Mouse (Mus musculus): ENCODE measurements around the gene Csf3. TPM values are rescaled to one million over a fixed set of nuclear protein-coding genes. Genes with fewer than 3 reads are reported as not detected.
A peak's percentile ranks its signal among the peaks of the same experiment; 100 is the strongest.

Csf3 gene
- polyA plus RNA-seq, 1 experiment = not detected

DNA sequence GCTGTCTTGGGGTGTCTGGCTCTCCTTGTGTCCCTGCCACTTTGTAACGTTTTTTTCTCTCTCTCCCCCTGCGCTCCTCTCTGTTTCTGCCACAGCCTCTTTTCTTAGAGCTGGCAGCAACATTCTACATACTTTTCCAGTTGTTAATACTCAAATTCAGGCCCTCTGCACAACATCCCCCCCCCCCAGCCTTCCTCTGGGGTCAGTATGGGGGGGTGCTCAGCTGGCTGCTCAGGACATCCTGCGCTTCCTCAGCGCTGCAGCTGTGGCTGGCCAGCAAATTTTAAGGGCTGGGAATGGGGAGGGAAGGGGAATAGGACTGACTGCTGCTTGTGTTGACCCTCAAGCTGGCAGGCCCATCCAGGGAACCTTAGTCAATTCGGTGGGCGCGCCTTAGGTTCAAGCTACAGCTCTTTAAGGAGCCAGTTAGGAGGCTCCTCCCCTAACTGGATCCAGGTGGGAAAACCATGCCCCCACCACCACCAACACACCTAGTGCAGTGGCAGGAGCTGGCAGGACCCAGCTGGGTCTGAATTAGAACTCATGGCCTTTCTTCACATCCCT is 43.5 kb downstream of the Csf3 start:
- TF ChIP-seq POLR2A (IDR thresholded peaks at IDR 0.05; ENCODE audit: borderline replicate concordance, low read depth, low read length) = no peak
- no peak for TF ChIP-seq CTCF (IDR thresholded peaks at IDR 0.05; ENCODE audit: low read depth, low read length)
- Histone ChIP-seq H3K4me3 (ENCODE audit: insufficient read depth, low read length) (no peak overlapping the region), H3K4me1 (ENCODE audit: control insufficient read depth, insufficient read depth, low read length) (peaks cover 42% of the 10 kb centered on the region), H3K27ac (ENCODE audit: insufficient read depth, low read depth, low read length) (no peak overlapping the region)

DNA sequence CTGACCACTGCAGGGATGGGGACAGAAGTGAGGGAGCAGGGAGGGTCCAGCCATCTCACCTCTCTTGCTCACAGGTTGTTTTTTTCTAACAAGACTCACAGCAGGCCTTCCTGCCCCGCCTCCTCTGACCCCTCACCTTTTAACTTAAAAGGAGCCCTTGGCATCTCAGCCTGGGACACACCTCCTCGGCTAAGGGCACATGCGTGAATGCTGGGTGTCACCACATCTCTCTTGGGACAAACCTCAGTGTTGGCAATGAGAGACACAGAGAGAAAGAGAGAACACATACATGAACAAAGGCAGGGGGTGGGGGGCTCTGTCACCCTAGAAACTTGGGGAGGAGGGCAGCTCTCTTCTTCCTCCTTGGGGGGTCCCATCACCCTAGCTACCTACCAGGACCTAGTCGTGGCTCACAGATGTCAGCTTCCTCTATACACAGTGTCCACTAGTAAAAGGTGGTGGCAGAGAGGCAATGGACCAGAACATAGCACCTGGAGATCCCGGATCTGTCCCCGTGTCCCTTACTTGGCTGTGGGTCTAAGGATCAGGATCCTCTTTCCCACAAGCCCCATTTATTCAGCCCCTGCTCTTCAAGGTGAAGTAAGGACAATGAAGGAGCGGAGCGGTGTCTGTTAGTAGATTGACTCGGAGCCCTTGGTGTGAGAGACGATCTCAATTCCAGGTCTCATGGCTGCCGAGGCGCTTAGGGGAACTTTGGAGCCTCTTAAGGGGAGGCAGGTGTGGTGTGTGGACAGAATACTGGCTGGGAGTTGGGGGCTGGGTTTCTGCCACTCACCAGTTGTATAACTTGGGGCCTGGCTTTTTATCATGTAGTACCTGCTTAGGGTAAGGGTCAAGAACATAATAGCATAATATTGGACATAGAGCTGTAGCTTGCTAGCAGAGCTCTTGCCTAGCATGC is 45.1 kb downstream of the Csf3 start:
- no peak overlapping the region for H3K27ac ChIP-seq (ENCODE audit: insufficient read depth, low read depth, low read length)
- no peak for TF ChIP-seq POLR2A (IDR thresholded peaks at IDR 0.05; ENCODE audit: borderline replicate concordance, low read depth, low read length)
- no peak for TF ChIP-seq CTCF (IDR thresholded peaks at IDR 0.05; ENCODE audit: low read depth, low read length)
- peak overlapping the region; percentile 48 for H3K4me3 ChIP-seq (ENCODE audit: insufficient read depth, low read length)
- peaks cover 43% of the 10 kb centered on the region for H3K4me1 ChIP-seq (ENCODE audit: control insufficient read depth, insufficient read depth, low read length)

DNA sequence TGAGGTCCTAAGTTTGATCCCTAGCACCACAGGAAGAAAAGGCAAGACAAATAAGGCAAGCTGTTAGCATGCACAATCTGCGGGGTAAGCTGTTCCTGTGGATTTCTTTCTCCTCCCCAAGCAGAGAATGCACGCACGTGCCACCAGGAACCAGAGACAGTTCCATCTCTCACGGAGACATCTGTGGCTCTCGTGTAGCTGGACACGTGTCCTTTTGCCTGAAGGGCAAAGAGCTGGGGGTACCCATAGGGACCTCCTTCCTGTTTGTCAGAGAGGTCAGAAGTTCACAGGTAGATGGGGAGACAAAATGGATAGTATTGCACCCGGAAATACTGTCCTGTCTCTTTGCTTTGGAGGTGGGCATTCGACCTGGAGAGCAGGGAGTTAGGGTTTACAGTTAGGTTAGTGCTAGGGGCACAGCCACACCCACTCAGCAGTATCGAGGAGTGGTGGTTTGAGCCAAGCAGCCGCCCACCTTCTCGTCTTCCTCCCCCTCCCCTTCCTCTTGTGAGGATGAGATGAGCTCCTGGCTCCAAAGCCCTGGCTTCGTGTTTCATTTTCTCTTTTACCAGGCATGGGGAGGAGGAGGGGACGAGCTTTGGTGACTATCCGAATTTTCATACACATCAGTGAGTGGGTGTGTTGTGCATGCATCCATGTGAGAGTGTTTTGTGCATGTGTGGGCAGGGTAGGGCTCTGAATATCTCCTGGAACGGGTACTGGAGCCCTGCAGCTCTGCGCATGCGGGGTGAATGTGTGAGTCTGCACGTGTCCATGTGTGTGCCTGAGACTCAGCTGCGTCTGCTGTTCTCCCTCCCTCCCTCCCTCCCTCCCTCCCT is 46.0 kb downstream of the Csf3 start:
- TF ChIP-seq CTCF (IDR thresholded peaks at IDR 0.05; ENCODE audit: low read depth, low read length) (no peak), POLR2A (IDR thresholded peaks at IDR 0.05; ENCODE audit: borderline replicate concordance, low read depth, low read length) (no peak)
- Histone ChIP-seq H3K27ac (ENCODE audit: insufficient read depth, low read depth, low read length) (peak overlapping the region; percentile 12; the same call in 1 of the 2 replicates), H3K4me3 (ENCODE audit: insufficient read depth, low read length) (peak overlapping the region; percentile 48), H3K4me1 (ENCODE audit: control insufficient read depth, insufficient read depth, low read length) (peaks cover 52% of the 10 kb centered on the region)

DNA sequence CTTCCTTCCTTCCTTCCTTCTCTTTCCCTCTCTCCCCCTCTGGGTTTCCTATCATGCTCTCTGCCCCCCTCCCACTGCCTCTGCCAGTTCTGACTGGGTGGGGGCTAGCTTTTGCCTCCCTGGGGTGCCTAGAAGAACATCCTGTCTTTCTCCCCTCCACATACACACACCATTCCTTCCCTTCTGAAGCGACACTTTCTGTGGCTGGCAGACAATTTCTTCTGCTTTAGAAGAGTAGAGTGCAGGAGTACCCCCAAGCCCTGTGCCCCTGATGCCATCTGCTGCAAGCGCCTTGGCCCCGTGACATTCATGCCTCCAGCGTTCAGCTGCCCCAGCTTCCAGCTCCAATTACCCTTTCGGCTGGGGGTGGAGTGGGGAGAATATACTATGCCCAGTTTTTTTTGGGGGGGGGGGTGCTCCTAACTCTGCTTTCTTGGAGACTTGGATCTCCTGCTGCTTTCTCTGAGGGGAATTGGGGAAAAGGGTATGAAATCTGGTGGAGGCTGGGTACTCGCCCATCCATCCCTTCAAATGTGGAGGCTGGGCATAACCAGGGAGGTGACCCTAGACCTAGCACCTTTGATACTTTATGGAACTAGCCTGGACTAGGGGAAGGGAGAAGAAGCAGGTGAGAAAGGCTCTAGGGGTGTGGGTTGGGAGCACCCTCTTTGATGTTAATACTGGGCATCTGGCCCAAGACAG is 46.9 kb downstream of the Csf3 start:
- Histone ChIP-seq H3K4me1 (ENCODE audit: control insufficient read depth, insufficient read depth, low read length) (peaks cover 58% of the 10 kb centered on the region), H3K27ac (ENCODE audit: insufficient read depth, low read depth, low read length) (0 out of 2 replicates have a peak overlapping the region, but pooled peaks have one; percentile 13), H3K4me3 (ENCODE audit: insufficient read depth, low read length) (no peak overlapping the region)
- no peak for TF ChIP-seq POLR2A (IDR thresholded peaks at IDR 0.05; ENCODE audit: borderline replicate concordance, low read depth, low read length)
- no peak for TF ChIP-seq CTCF (IDR thresholded peaks at IDR 0.05; ENCODE audit: low read depth, low read length)

DNA sequence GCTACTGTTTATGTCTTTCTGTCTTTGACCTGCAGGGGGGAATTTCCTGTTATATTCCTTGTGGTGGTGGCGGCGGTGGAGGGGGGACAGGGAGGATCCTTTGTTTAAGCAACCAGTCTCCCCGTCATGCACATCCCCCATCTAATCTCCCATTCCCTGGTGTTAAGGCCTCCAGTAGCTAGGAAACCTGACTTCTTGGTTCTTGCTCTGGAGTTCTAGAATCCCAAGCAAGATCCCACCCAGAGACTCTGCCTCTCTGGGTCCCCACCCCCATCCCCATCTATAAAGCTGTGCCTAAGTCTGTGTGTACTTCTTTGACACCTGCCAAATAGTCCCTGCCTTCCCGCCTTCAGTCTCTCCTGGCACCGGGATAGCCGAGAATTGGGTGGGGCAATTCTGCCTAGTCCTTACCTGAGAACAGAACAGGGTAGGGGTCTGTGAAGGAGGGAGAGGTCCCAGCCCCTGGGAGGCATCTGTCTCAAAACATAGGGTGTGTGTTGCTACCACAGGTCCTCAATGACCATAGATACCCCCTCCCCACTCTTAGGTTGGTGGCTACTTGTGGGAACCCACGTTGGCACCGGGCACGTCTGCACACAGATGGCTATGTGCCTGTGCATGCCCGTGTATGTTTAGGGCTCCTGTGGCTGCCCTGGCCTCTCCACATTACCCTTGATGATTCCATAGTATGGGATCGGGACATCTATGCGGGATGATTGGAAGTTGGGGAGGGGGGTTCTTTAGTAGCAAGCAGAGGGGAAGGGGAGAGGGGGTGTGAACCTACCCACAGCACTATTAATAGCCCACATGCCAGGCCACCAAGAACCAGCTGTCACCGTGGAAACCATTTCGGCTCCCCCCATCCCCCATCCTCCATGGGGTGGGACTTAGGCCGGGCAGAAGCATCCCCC is 47.7 kb downstream of the Csf3 start:
- no peak overlapping the region for H3K27ac ChIP-seq (ENCODE audit: insufficient read depth, low read depth, low read length)
- H3K4me3 ChIP-seq (ENCODE audit: insufficient read depth, low read length) = no peak overlapping the region
- peaks cover 60% of the 10 kb centered on the region for H3K4me1 ChIP-seq (ENCODE audit: control insufficient read depth, insufficient read depth, low read length)
- TF ChIP-seq CTCF (IDR thresholded peaks at IDR 0.05; ENCODE audit: low read depth, low read length) (no peak), POLR2A (IDR thresholded peaks at IDR 0.05; ENCODE audit: borderline replicate concordance, low read depth, low read length) (no peak)

DNA sequence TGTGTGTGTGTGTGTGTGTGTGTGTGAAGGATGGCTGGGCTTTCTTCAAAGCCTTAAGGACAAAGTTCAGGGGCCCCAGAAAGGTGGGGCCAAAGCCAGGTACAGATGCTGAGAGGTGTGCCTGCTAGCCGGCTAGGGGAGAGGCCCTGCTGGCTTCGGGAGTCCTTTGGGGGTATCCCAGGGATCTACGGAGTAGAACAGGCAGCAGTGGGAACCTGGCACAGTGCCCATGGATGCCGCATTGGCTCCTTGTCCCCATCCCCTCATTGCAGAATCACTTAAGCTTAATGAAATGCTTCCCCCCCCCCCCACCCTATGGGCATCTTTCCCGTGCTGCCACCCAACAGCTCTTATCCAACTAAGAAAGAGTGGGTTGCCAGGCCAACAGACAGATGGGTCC is 48.7 kb downstream of the Csf3 start:
- Histone ChIP-seq H3K27ac (ENCODE audit: insufficient read depth, low read depth, low read length) (peak overlapping the region; percentile 56; the same call in 1 of the 2 replicates), H3K4me1 (ENCODE audit: control insufficient read depth, insufficient read depth, low read length) (peaks cover 64% of the 10 kb centered on the region), H3K4me3 (ENCODE audit: insufficient read depth, low read length) (no peak overlapping the region)
- TF ChIP-seq CTCF (IDR thresholded peaks at IDR 0.05; ENCODE audit: low read depth, low read length) (no peak), POLR2A (IDR thresholded peaks at IDR 0.05; ENCODE audit: borderline replicate concordance, low read depth, low read length) (no peak)

DNA sequence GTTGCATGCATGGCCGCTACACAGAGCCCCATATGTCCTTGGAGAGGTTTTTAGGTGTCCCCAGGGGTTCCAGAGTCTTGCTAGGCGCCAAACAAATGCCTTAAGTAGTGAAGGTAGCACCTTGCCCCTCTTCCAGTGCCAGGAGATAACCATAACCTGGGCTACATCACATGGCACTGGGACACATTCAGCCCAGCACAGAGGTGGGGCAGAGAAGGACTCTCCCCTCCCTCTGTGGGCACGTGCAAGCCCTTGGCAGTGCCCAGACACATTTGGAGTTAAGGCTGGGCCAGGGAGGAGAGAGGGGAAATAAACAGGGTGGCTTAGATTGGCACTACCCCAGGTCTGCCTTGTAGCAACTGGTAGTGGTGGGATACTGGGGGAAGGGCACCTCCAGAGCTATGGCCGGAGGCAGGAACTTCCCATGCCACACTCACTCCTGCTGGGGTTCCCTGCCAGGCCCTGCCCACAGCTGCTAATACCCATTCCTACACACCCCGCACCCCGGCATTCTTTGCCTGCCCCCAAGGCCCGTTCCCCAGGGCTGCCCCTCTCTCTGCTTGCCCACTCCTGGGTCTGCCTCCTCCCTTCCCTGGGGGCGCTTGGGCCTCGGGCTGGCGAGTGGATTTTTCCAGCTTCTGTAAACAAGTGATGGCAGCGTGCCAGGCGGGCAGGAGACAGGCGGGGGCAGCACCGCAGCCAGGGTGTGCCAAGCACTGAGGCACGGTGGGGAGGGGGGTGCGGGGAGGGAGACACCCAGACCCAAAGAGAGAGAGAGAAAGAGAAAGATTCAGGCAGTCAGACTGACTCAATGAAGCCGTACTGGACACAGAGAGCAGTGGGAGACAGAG is 49.5 kb downstream of the Csf3 start:
- Histone ChIP-seq H3K27ac (ENCODE audit: insufficient read depth, low read depth, low read length) (peak overlapping the region; percentile 56), H3K4me3 (ENCODE audit: insufficient read depth, low read length) (peak overlapping the region; percentile 46), H3K4me1 (ENCODE audit: control insufficient read depth, insufficient read depth, low read length) (peaks cover 68% of the 10 kb centered on the region)
- no peak for TF ChIP-seq POLR2A (IDR thresholded peaks at IDR 0.05; ENCODE audit: borderline replicate concordance, low read depth, low read length)
- no peak for TF ChIP-seq CTCF (IDR thresholded peaks at IDR 0.05; ENCODE audit: low read depth, low read length)
